Mouse (Mus musculus) stomach, postnatal 0 days (tissue): ENCODE data around the gene 1700123O20Rik.

ENCODE experiments used
- CTCF ChIP-seq: IDR thresholded peaks from 2 replicates; pipeline ENCODE4 v1.5.1; 2016; ENCODE audit warnings: antibody characterized with exemption, low read depth, mild to moderate bottlenecking, moderate library complexity
- EP300 ChIP-seq: optimal IDR thresholded peaks from 2 replicates; pipeline ENCODE3; 2016; ENCODE audit warnings: antibody characterized with exemption

GRCm38 (mm10) chr14:54703207-54703606 is 17.2 kb downstream of the 1700123O20Rik start:
- no peak for TF ChIP-seq EP300
- TF ChIP-seq CTCF, result no peak
